Mouse (Mus musculus) mouse embryonic stem cell (cell line): Measurements from ENCODE around the gene Neurog2.

ENCODE experiments used
- in situ Hi-C, 2 experiments: fragments of 300-500 bp; cut with MboI; formaldehyde crosslinking; loops; 1 replicate in 1 of 2; 3 replicates in 1 of 2; pipeline ENCODE4 v1.14.3; 2019 to 2020; ENCODE audit warnings: low sequenced_read_pairs in 2 of 2, low pct_unique_long_range_greater_than_20kb in 1 of 2, mixed read lengths in 1 of 2; ENCODE audit not compliant: unreplicated experiment in 1 of 2

Gene Neurog2

GRCm38 (mm10) chr3:127639875-127640761, 7.2 kb downstream of the Neurog2 start:
- in situ Hi-C loops, result loop anchor here (10.0 to 25.0 kb wide), 3 partner anchors 122 to 1575 kb away; no protein-coding TSS in a partner anchor

GRCm38 (mm10) chr3:127640762-127641700, 8.1 kb downstream of the Neurog2 start:
- in situ Hi-C loops, result loop anchor here (25.0 kb wide), 2 partner anchors 121 to 296 kb away; no protein-coding TSS in a partner anchor

- in situ Hi-C loops, result loop anchor here (25.0 kb wide), 2 partner anchors 120 to 295 kb away; no protein-coding TSS in a partner anchor
Measured at GRCm38 (mm10) chr3:127642211-127642610, 9.3 kb downstream of the Neurog2 start.

- in situ Hi-C loops, result loop anchor here (25.0 kb wide), 2 partner anchors 116 to 291 kb away; no protein-coding TSS in a partner anchor
Measured at GRCm38 (mm10) chr3:127646156-127646825, 13.4 kb downstream of the Neurog2 start.

- in situ Hi-C loops, result no loop called here
Measured at GRCm38 (mm10) chr3:127651742-127652653, 19.1 kb downstream of the Neurog2 start.

GRCm38 (mm10) chr3:127660712-127661111, 27.8 kb downstream of the Neurog2 start:
- in situ Hi-C loops, result no loop called here

GRCm38 (mm10) chr3:127661646-127662531, 29.0 kb downstream of the Neurog2 start:
- in situ Hi-C loops, result no loop called here

GRCm38 (mm10) chr3:127679703-127680102, 46.8 kb downstream of the Neurog2 start:
- in situ Hi-C loops, result no loop called here
